Mouse (Mus musculus): Measurements from ENCODE around the gene Cfap54.

DNA sequence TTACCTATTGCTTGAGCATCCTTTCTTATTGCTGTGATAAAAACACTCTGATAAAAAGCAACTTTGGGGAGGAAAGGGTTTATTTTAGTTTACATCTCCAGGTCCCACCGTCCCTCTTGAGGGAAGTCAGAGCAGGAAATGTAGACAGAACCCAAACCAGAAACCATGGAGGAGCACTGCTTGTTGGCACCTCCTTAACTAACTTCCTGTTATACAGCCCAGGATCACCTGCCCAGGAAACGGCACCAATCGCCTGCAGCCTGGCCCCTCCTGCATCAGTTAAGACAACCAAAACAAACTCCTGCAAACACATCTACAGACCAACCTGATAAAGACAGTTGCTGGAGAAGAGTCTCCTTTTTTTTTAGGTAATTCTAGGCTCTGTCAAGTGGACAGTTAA lies 74.4 kb downstream of the Cfap54 start:
- TF ChIP-seq CTCF (IDR thresholded peaks at IDR 0.05; ENCODE audit: low read depth) = no peak
- TF ChIP-seq EP300 (IDR thresholded peaks at IDR 0.05; ENCODE audit: low read depth) = no peak

Data from liver, postnatal 0 days (tissue).